Mouse (Mus musculus): ENCODE results near the gene Olfr1423.
A peak's percentile ranks its signal among the peaks of the same experiment; 100 is the strongest.
"Not testable (repeated sequence)": the region's sequence is repeated elsewhere in the genome, so short reads cannot be mapped to it uniquely, and the experiment has no call there.

Gene Olfr1423

DNA sequence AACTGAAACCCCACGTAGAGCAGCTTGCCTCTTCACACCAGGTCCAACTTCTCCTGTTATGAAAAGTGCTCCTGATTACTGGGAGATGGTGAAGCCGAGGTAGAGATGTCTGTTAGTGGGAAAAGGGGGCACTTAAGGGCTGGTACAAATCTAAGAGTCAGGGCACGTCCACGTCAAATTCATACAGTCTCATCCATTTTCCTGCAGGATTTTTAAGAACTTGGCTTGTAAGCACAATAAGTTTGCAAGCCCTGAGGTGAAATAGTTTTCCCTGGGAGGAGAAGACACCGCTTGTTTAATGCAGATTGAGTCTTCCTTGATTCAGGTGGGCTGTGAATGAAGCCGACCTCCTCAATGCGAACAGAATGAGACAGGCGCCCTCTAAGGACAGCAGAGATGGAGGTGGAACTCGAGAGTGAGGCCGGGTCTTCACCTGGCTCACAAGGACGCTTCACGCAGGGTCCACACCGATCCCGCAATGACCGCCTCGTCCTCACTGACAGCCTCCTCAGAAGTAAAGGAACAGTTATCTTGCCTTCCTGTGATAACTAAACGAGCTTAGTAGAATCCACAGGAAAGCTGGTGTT lies 34.7 kb downstream of the Olfr1423 start:
- no peak for DNase-seq

DNA sequence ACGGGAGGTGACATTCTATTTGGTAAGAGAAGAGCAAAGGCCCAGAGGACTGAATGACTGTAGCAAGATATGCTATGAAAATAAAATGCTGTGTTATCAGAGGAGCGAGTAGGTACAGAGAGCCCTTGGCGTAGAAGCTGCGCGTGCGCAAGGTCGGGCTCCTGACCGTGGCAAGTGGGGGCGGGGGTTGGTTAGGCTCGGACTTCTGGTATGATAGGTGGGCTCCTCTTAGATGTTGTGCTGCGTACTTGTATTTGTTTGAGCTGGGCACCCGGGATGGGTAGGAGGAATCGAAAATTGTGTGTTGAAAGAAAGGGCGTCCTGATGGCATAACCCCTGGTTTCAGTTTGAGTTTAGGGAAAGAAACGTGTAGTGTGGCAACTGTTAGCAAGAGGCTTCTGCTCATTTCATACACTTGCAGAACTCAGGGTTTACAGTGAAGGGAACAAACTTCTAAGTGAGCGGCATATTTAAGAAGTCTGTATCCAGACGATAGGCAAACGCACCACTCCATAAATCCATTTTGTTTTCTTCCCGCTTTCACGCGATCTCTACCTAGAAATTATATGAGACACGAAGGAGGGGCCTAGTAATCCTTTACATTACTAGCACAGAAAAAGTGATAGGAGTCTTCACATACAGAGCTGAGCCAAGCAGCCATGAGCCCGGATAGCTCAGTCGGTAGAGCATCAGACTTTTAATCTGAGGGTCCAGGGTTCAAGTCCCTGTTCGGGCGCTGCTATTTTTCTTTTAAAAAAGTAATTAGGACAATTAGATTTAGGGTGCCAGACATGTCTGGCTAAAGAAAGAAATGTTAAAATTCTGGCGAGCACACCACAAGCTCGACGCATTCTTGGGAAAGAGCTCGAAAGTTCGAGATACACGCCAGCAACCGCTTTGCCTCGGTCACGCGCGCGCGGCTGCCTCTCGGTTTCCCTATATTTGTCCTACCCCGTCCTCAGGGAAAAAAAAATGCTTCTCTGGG lies 35.4 kb downstream of the Olfr1423 start:
- peak; percentile 86 for DNase-seq

DNA sequence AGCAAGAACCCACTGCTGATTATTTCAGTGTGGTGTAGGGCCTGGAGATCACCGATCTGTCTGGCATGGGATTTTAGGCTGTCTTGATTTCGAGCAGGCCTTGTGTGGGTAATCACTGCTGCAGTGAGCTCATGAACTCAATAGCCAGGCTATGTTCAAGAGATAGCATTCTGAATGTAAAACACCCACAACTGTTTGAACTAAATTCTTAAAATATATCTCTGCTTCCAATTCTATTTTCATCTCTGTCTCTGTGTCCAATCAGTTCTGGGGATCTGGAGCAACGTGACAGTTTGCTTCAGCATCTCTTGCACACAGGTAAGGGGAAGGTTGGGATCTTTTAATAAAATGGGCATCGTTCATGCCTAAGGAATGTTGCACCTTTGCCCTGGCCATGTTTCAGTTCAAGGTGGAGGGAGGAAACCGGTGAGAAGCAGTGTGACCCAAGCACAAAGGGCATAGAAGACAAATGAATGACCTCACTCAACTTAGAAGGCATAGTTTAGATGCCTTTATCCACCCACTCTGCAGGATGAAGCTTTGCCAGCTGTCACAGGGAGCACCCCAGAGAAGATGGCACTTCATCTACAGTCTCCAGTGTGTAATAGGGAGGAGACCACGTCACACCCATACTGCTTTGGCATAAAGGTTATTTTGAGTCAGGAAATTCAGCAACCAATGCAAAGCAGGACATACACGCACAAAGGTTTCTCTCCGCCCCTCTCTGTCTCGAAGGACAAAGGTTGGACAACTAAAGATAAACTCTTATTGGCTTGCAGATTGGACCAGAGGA lies 36.7 kb downstream of the Olfr1423 start:
- DNase-seq: no peak

DNA sequence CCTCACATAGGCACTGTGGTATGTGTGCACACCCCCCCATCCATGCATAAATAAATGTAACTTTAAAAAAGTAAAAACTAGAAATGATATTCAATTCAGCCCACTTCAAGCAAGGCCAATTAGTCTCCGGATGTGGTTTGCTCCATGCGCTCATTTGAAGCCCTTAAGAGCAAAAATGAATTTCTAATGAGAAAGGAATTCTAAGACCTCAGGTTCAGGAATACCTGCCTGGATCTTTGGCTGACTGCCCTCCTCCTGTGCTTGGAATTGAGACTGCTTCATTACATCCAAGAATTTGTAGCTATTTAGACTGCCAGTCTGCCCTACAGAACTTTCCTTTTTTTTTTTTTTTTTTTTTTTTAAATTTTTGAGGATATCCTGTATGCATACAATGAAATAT lies 37.5 kb downstream of the Olfr1423 start:
- DNase-seq: peak; percentile 16

DNA sequence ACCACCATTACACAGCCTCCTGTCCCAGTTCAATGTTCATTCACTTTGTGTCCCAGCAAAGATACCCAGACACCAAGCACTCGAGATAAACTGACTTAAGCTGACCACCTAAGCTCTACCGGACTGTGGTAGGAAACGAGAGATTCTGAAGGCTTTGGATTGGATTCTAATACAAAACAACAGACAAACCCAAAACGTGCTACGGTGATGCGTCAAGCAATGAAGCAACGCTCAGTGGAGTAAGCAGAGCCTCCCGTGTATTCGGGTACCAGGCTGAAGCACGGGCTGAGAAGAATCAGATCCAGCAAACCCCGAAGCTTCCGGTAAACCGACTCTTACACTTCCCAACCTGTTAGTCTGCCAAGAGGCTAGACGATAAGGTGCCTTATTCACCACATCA lies 38.3 kb downstream of the Olfr1423 start:
- no peak for DNase-seq

DNA sequence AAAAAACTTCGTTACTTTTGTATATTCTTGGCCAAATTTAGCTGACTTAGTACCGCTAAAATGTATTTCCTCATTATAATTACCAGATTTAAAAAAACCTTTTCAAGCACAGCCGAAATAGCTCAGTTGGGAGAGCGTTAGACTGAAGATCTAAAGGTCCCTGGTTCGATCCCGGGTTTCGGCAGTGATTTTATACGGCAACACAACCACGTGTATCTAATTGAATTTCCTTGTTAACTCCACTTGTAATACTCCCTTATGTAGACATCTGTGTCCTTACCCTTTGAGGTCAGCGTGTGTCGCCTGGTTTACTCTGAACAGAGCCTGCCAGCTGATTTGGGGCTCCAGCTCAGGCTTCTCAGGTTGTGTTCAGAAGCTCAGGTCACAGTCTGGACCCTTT lies 39.0 kb downstream of the Olfr1423 start:
- DNase-seq: peak; percentile 71

DNA sequence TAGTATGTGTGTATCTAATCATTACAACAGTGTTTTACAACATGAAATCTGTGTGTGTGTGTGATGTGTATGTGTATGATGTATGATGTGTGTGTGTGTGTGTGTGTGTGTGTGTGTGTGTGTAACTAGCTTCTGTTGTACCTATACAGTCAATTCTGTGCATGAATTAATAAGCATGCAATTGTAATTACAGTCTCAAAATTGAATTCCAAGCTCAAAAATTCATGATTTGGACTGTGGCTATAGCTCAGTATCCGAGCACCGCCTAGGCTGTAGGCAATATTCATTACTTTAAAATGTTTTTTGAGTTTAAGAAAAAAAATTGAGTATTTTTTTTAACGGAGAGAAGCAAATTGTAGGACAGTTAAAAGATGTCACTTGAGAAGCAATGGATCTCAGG lies 39.4 kb downstream of the Olfr1423 start:
- DNase-seq: no peak

DNA sequence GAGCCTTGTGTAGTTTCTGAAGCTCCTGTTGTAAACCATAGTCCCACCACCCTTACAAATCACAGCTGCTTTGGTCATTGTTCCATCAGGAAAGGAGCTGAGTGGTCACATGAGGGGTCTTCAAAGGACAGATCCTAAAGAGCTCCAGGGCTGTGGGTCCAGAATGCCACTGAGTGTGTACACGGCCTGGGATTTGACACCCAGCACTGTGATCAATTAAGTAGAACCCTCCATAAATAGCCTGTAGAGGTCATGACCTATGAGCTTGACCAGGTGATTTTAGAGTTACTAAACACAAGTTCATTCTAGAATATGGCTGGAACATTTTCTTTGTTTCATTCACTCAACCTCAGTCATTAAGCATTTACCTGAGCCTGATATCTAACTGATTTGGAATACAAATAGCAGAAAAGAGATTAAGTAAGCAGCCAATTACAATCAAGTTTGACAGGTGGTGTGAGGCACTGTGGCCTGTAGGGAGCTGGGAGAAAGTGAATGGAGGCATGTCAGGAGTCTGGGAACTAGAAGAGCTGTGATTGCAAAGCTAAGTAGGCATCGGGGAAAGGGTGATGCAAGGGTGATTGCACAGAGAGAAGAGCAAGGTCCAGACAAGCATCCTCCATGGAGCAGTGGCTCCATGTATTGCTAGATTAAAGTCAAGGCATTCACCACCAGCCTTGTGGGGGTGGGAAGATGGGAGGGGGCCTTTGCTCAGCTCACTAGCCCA lies 45.2 kb downstream of the Olfr1423 start:
- no peak for DNase-seq

DNA sequence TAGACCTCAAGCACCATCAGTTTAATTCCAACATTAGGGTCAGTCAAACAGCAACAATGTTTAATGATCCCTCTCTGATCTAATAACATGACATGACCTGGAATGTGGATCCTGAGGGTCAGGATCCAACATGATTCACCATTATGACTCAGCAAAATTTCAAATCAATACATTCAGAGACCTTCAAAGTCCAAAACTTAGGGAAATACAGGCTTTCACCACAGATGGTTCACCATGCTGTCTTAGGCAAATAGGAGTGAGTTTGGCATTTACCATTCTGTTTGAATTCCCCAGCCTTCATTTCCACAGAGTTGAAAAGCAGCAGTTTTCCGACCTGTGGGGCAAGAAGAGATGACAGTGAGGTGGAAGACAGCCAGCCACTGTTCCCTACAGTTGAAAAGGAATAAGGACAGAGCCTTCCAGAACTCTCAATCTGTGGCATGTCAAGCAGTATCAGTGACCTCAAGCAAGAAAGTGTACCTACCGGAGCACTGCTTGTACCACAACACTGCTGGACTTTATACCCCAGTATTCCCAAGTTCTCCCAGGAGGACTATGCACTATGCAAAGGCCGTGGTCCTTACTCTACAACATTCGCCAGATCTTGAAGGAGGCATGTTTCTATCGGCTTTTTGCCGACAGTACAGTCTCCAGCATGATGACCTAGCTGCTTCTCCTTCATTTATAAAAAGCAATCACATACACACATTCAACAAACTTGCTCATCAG lies 46.2 kb downstream of the Olfr1423 start:
- no peak for DNase-seq

DNA sequence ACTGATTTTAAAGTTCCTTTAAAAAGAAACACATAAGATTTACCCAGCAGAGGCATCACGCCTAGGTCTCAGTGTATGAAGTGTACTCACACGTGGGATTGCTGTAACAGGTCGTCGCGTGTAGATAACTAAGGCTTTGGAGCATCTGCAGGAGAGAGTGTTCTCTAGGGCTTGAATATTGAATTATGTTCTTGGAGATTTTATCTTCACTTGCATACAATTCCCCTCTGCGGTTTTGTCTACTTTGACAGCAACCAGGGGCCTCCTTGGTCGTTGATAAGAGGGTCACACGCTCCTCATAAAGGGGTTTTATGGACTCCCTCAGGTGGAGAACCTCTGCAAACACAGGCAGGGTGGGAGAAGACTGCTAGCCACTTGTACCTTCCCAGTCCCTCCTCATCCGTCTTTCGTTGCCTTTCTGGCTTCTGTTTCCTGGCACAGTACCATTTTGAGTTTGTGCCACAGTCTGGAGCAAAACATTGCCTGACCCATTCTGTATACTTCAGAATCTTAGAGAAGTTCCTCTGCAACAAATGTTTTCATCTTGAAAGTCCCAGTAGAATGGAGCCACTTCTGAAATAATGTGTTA lies 48.6 kb downstream of the Olfr1423 start:
- peak; percentile 17 for DNase-seq

DNA sequence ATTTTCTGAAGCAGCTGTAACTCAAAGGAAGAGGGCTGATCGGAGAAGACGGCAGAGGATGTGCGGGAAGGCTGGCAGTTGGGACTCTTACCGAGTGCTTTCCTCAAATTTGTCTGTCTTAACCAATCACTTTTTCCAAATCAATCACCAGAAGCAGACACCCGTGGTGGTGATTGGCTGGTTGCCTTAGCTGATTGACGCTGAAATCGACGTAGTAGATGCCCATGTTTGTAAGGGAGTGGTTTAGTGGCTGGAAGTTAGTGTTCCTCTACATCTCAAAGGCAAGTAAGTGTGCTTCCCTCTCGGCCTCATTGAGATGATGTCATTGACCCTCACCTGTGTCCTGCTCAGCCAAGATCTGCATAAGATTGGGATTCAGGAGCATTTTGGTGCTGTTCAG lies 49.1 kb downstream of the Olfr1423 start:
- DNase-seq: no peak

DNA sequence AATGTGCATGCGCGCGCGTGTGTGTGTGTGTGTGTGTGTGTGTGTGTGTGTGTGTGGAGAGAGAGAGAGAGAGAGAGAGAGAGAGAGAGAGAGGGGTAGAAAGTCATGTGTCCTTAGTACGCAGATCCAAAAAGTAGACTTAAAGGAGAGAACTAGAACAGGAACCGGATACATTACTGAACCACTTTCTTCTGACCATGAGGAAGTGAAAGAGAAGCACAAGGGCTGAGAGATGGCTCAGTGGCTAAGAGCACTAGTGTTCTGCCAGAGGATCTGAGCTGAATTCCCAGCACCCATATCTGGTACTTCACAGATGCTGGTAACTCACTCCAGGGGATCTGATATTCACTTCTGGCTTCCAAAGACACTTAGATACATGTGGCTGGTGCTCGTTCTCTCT lies 51.8 kb downstream of the Olfr1423 start:
- no peak for DNase-seq

DNA sequence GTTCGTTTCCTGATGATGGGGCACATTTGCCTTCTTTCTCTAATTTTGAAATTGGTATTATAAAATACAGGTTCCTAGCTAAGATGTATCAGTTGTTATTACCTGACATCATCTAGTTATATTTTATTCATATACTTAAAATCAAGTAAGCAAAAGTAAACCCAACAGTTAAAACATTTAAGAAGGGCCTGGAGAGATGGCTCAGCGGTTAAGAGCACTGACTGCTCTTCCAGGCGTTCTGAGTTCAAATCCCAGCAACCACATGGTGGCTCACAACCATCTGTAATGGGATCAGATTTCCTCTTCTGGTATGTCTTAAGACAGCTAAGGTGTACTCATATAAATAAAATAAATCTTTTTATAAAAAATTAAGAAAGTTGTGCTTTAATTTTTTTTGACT lies 53.3 kb downstream of the Olfr1423 start:
- no peak for DNase-seq

DNA sequence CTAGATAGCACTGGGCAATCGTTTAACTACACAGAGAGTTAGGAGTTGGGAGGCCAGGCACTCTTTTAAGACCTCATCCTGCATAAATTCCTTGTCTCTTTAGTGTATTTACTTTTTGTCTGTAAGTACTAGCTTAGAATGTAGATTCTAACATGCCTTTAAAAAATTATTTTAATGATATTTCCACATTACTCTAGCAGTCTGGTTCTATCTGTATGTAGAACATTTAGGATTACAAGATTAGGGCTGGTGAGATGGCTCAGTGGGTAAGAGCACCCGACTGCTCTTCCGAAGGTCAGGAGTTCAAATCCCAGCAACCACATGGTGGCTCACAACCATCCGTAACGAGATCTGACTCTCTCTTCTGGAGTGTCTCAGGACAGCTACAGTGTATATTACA lies 56.5 kb downstream of the Olfr1423 start:
- DNase-seq: not testable (repeated sequence)

Data from lung, postnatal 10 days (tissue).